Mouse (Mus musculus) hindbrain, embryonic 11.5 days (tissue): Measurements from ENCODE around the gene Ube2e3. TPM values are rescaled to one million over a fixed set of nuclear protein-coding genes. Genes with fewer than 3 reads are reported as not detected.

Experiments
- ATAC-seq: fragments of 200-750 bp; cut with Nextera tagmentation; 2 replicates; pipeline ENCODE4 v1.8.0; 2017; ENCODE audit warnings: mild to moderate bottlenecking, moderate TSS enrichment, moderate library complexity; ENCODE audit not compliant: low FRiP score
- DNase-seq: peaks from one replicate; pipeline ENCODE4 v3.0.0-alpha.2; 2015; ENCODE audit warnings: low spot score
- H3K27ac ChIP-seq: fragments of 300-500 bp; sonication (generic); 2 replicates; pipeline ENCODE4 v1.5.1; 2014; ENCODE audit warnings: mild to moderate bottlenecking, low read depth, low read length
- H3K27me3 ChIP-seq: fragments of 300-500 bp; sonication (generic); 2 replicates; pipeline ENCODE4 v1.6.1; 2014; ENCODE audit warnings: mild to moderate bottlenecking, low read length, moderate library complexity, mixed read lengths; ENCODE audit not compliant: control insufficient read depth, insufficient read depth
- H3K36me3 ChIP-seq: fragments of 300-500 bp; sonication (generic); 2 replicates; pipeline ENCODE4 v1.6.1; 2014; ENCODE audit warnings: mild to moderate bottlenecking, low read length, moderate library complexity, mixed read lengths; ENCODE audit not compliant: control insufficient read depth, insufficient read depth
- H3K4me1 ChIP-seq: fragments of 300-500 bp; sonication (generic); replicated peaks from 2 replicates; pipeline ENCODE4 v1.6.1; 2014; ENCODE audit warnings: low read length, mixed read lengths; ENCODE audit not compliant: control insufficient read depth, insufficient read depth
- H3K4me2 ChIP-seq: fragments of 300-500 bp; sonication (generic); replicated peaks from 2 replicates; pipeline ENCODE4 v1.6.1; 2014; ENCODE audit warnings: mild to moderate bottlenecking, low read depth, low read length
- H3K4me3 ChIP-seq: fragments of 300-500 bp; sonication (generic); 2 replicates; pipeline ENCODE4 v1.5.1; 2014; ENCODE audit warnings: low read depth, low read length
- H3K9ac ChIP-seq: fragments of 300-500 bp; sonication (generic); 2 replicates; pipeline ENCODE4 v1.6.1; 2014; ENCODE audit warnings: low read depth, low read length
- H3K9me3 ChIP-seq: fragments of 300-500 bp; sonication (generic); 2 replicates; pipeline ENCODE4 v1.6.1; 2016; ENCODE audit warnings: low read length; ENCODE audit not compliant: control insufficient read depth
- WGBS: fragments of 180-500 bp; shearing (Covaris S2); extraction: QIAGEN DNeasy Blood & Tissue Kit; methylation state at CpG from one replicate; pipeline ENCODE4 v1.1.7; 2014; 5-methylcytosine and 5-hydroxymethylcytosine counted together
- polyA plus RNA-seq: library from polyadenylated mRNA; unstranded; fragments of >200 nt; fragmentation: Nextera tagmentation; extraction: Ambion mirVana; gene quantifications from 2 replicates; pipeline ENCODE4 v1.2.1, GENCODE M21; 2014

Gene Ube2e3
- 279 and 291 TPM in 2 replicates for polyA plus RNA-seq

DNA sequence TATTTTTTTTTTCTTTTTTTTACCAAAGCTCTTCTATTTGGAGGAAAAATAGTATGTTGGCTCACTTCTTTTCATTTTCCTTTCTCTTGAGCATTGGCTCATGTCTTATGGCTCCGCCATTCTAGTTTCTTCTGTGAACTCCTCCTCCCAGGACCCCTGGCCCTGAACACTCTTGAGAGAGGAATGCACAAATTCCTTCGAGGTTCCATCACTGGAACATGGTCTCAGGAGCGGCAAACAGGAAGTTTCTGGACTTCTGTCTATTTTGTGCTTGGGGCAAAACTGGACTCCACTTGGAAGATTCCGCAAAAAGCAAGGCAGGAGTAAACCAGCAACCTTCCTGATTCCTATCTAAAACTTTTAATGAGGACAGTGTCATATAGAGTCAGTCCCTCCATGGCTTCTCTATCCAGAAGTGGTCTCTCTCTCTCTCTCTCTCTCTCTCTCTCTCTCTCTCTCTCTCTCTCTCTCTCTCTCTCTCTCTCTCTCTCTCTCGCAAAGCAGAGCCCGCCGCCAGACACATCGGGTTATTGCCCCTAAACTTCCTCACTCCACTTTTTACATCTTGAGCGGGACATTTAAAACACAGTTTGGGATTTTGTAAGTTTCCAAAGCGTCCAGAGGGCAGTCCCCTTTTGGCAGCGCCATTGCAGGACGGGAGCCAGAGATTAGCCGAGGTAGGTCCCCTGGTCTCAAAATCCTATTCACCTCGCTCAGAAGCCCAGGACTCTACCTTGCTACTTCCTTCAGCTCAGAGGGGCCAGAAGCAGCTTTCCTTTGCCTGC lies at the start of gene Ube2e3:
Gene Ube2e3 (plus strand): TSS at position 399 of the 785 bp plus-strand sequence.
- peak; percentile 18 for DNase-seq
- WGBS, result 18% methylated on average over 14 of the region's 14 CpGs
- Histone ChIP-seq H3K4me1 (peaks cover 3% of the 10 kb centered on the region; the same call in 1 of the 2 replicates), H3K9me3 (no peaks in the 10 kb centered on the region), H3K9ac (peak within 1 kb of the TSS; percentile 94), H3K4me3 (peak within 1 kb of the TSS; percentile 79), H3K36me3 (no peaks in the 10 kb centered on the region), H3K27me3 (no peaks in the 10 kb centered on the region), H3K27ac (peak within 1 kb of the TSS; percentile 97), H3K4me2 (peak within 1 kb of the TSS; percentile 60)
- no peak for ATAC-seq

DNA sequence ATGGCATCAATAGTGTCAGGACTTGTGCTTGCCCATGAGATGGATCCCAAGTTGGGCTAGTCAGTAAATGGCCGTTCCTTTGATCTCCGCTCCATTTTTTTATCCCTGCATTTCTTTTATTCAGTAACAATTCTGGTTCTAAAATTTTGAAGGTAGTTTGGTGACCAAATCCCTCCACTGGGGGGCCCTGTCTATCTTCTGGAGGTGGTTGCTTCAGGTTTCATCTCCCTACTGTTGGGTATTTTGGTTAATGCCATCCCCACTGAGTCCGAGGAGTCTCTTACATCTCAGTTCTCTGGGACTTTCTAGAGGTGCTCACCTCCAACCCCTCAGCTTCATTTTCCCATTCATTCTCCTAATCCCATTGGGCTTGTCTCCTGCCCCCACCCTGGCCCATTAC lies 38.0 kb upstream of the Ube2e3 start:
- ATAC-seq (no peak), DNase-seq (no peak)
- H3K9me3 ChIP-seq, result no peaks in the 10 kb centered on the region
- H3K4me3 ChIP-seq, result no peak overlapping the region
- no peak overlapping the region for H3K27ac ChIP-seq
- no peaks in the 10 kb centered on the region for H3K4me1 ChIP-seq
- H3K4me2 ChIP-seq, result no peak overlapping the region
- H3K9ac ChIP-seq, result no peak overlapping the region
- WGBS, result 95% methylated on average over 3 of the region's 3 CpGs
- H3K27me3 ChIP-seq, result no peaks in the 10 kb centered on the region
- H3K36me3 ChIP-seq, result no peaks in the 10 kb centered on the region

DNA sequence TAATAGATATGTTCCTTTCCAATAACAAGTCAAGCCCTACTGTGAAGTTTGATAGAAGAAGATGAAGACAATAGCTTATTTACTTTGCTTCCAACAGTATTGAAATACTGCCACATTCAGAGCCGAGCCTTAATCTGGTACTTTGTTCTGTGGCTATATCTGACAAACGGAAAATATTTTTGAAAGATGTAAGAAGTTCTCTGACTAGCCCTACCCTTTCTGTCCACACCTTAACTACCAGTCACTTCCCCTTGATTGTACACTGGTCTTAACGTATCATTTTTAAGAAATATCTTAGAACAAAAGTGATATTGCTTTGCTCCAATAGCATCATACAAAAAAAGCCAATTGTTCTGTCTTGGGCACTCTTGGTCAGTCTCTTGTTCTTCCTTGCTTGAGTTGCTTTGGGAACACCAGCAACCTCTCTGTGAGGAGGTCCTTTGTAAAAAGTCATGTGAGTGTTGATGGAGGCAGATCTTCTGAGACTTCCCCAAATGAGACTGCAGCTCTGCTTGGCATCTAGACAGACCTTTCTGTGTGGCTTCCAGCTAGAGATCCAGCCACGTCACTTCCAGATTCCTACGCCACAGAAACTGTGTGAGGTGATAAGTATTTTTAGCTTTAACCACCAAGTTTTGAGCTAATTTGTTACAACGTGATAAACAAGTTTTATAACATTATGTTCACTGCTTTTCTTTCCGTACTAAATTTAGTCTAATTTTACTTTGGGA lies 26.3 kb upstream of the Ube2e3 start:
- 87% methylated on average over 7 of the region's 7 CpGs for WGBS
- Histone ChIP-seq H3K9ac (no peak overlapping the region), H3K4me1 (no peaks in the 10 kb centered on the region), H3K9me3 (no peaks in the 10 kb centered on the region), H3K4me3 (no peak overlapping the region), H3K27ac (no peak overlapping the region), H3K27me3 (no peaks in the 10 kb centered on the region), H3K36me3 (no peaks in the 10 kb centered on the region), H3K4me2 (no peak overlapping the region)
- no peak for DNase-seq
- no peak for ATAC-seq

DNA sequence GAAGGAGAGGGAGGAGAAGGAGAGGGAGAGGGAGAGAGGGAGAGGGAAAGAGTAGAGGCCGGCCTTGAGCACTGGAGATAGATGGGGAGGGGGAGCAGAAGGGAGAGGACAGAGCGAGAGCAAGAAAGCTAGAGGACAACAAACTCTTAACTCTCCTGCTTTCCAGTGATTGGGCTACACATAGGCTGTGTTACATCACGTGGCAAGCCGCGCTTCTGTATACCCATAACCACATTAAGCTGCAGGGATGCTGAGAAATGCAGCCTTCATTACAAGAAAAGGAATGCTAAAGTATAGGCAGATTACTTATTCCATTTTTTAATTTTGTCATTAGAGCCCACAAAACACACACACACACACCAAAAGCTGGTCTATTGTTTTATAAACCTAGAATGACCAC lies 23.6 kb upstream of the Ube2e3 start:
- H3K4me3 ChIP-seq, result no peak overlapping the region
- no peaks in the 10 kb centered on the region for H3K4me1 ChIP-seq
- ATAC-seq (no peak), DNase-seq (no peak)
- H3K4me2 ChIP-seq, result no peak overlapping the region
- H3K27ac ChIP-seq, result no peak overlapping the region
- no peaks in the 10 kb centered on the region for H3K27me3 ChIP-seq
- H3K9ac ChIP-seq, result no peak overlapping the region
- 88% methylated on average over 5 of the region's 5 CpGs for WGBS
- H3K9me3 ChIP-seq, result no peaks in the 10 kb centered on the region
- H3K36me3 ChIP-seq, result no peaks in the 10 kb centered on the region

DNA sequence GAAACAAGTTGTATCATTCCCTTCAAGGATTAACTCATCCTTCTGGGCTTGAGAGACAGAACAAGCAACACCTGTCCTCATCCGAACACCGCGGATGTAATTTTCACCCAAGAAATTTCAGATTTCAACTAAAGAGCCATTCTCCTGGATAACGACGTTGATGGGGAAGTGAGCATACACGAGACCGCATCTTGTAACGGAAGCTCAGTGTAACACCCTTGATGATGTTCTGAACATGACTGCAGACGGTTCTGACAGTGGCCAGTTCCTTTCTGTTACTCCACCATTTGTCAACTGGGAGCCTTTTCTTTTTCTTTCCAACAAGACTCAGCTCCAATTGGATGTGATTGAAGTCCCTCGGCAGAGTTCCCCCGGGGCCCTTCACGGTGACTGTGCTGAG lies 22.6 kb upstream of the Ube2e3 start:
- DNase-seq (no peak), ATAC-seq (no peak)
- Histone ChIP-seq H3K9ac (no peak overlapping the region), H3K4me1 (no peaks in the 10 kb centered on the region), H3K27ac (no peak overlapping the region), H3K9me3 (no peaks in the 10 kb centered on the region), H3K4me2 (no peak overlapping the region), H3K36me3 (no peaks in the 10 kb centered on the region), H3K27me3 (no peaks in the 10 kb centered on the region), H3K4me3 (no peak overlapping the region)
- 91% methylated on average over 12 of the region's 12 CpGs for WGBS

DNA sequence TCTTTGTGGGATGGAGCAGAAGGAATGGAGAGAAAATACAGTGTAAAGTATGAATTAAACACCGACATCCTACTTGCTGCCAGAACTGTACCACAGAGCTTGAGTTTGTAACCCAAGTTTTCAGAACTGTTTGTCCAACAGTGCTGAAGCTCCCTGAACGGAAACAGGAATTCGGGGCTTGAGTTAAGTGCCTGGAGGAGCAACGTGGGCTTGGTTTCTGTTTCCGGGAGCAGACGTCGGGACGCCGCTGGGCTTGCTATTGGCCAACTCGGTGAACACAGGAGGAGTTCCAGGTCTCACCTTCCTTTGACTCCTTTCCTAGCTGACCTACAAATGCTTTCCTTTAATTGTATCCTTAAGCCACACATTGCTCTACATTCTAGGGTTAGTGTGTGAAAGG lies 22.2 kb upstream of the Ube2e3 start:
- no peaks in the 10 kb centered on the region for H3K36me3 ChIP-seq
- H3K9me3 ChIP-seq, result no peaks in the 10 kb centered on the region
- no peak for DNase-seq
- H3K27me3 ChIP-seq, result no peaks in the 10 kb centered on the region
- 83% methylated on average over 10 of the region's 10 CpGs for WGBS
- no peak overlapping the region for H3K4me3 ChIP-seq
- H3K4me2 ChIP-seq, result no peak overlapping the region
- no peak overlapping the region for H3K27ac ChIP-seq
- no peak for ATAC-seq
- no peaks in the 10 kb centered on the region for H3K4me1 ChIP-seq
- no peak overlapping the region for H3K9ac ChIP-seq

DNA sequence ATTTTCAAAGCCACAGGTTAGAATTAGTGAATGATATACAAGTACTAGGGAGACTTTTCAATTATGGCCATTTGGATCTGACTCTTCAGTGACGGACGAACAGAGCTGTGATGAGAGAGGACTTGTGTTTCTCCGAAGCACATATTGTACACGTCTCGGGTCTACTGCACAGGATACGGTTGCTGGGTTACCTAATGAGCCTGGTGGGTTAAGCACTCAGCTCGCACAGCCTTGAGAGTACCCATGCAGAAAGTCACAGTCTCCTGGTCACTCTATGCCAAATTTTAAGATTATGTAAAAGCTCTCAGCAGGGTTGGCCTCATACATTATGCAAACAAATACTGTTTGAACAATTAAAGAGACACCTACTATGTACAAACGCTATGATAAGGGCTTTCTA lies 13.6 kb upstream of the Ube2e3 start:
- Histone ChIP-seq H3K27ac (no peak overlapping the region), H3K4me1 (no peaks in the 10 kb centered on the region), H3K36me3 (no peaks in the 10 kb centered on the region), H3K9ac (no peak overlapping the region), H3K4me3 (no peak overlapping the region), H3K9me3 (no peaks in the 10 kb centered on the region), H3K27me3 (no peaks in the 10 kb centered on the region), H3K4me2 (no peak overlapping the region)
- DNase-seq (no peak), ATAC-seq (peak; percentile 51; the same call in 1 of the 2 replicates)
- 81% methylated on average over 8 of the region's 8 CpGs for WGBS

DNA sequence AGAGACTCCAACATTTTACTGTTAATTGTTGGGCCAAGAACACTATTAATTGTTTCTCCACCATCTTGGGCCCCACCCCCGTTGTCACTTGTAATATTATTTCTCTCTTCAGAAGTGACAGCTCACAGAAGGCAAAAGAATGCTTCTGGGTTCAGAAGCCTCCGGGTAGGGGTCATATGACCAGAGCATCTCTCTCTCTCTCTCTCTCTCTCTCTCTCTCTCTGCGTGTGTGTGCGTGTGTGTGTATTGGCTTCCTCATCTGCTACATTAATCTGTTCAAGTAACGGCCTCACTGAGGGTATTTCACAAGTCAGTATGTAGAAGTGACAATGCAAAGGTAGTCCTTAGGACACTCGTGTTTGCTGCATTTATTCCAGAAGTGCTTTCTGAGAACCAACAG lies 9.3 kb upstream of the Ube2e3 start:
- WGBS, result 81% methylated on average over 6 of the region's 6 CpGs
- no peak overlapping the region for H3K4me2 ChIP-seq
- no peaks in the 10 kb centered on the region for H3K36me3 ChIP-seq
- DNase-seq (no peak), ATAC-seq (no peak)
- H3K9me3 ChIP-seq, result no peaks in the 10 kb centered on the region
- no peak overlapping the region for H3K9ac ChIP-seq
- no peak overlapping the region for H3K4me3 ChIP-seq
- H3K27ac ChIP-seq, result no peak overlapping the region
- no peaks in the 10 kb centered on the region for H3K27me3 ChIP-seq
- H3K4me1 ChIP-seq, result no peaks in the 10 kb centered on the region
